Mouse (Mus musculus): ENCODE results near the gene Lgr4.
A peak's percentile ranks its signal among the peaks of the same experiment; 100 is the strongest.

Lgr4 gene

DNA sequence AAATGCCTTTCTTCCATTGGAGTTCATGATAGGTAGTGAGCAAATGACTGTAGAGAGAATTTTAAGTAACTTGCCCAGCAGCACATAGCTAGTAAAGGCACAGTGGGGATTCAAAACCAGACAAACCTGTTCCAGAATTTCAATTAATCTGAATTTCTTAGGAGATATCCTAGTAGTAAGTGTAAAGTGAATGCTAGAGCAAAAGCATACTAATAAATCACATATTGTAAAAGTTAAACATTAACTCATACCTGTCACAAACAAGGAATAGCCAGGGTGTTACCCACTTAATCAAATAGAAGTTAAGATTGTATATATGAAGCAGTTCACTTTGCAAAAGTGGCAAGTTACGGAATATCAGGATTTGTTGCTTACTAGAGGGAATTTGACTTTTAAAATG lies 74.3 kb downstream of the Lgr4 start:
- H3K27me3 ChIP-seq (ENCODE audit: control insufficient read depth, insufficient read depth, low read length, poor library complexity, severe bottlenecking), result no peaks in the 10 kb centered on the region
- no peaks in the 10 kb centered on the region for H3K36me3 ChIP-seq (ENCODE audit: control insufficient read depth, insufficient read depth, low read length, poor library complexity, severe bottlenecking)
- DNase-seq (ENCODE audit: low read depth, low spot score), result no peak

DNA sequence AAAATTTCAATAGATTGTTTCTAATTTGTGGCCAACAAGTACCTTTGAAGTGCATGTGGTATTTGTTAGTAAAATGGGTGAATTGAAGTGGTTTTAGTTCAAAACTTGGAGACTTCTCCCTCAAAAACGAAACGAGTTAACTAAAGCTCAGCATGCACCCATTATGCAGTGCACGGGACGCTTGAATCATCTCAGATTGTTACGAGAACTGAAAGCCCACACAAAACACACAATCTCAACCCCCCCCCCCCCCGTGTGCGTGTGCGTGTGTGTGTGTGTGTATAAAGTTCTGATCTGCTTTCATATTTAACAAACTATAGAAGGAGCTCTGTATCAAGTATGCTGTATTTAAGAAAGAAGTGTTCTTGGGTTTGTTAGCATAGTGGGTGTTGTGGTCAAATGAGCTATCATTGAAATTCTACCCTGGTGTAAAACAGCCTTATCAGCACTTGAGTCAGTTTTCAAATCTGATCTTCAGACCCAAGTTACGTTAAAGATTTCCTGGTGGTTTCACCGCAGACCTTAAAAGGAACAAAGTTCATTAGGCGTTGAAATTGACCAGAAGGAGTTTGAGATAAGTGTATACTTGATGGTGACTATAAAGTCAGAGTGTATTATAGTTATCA lies 75.1 kb downstream of the Lgr4 start:
- no peak for DNase-seq (ENCODE audit: low read depth, low spot score)
- Histone ChIP-seq H3K36me3 (ENCODE audit: control insufficient read depth, insufficient read depth, low read length, poor library complexity, severe bottlenecking) (no peaks in the 10 kb centered on the region), H3K27me3 (ENCODE audit: control insufficient read depth, insufficient read depth, low read length, poor library complexity, severe bottlenecking) (no peaks in the 10 kb centered on the region)

DNA sequence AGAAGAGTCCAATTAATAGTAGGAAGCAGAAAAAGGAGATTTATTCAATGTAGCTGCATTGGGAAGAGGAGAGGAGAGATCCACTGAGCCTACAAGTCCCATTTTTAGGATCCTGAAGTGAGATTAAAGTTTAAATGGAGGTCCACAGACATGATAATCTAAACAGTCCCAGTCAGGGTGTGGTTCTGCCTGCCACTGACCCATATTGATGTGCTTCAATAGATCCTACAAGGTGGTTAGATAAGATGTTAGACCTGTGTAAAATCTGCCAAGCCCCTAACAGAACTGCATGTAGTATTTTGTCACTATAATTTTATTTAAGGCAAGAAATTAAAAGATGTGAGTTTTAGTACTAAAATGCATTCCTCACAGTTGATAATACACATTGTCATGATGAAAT lies 76.0 kb downstream of the Lgr4 start:
- Histone ChIP-seq H3K36me3 (ENCODE audit: control insufficient read depth, insufficient read depth, low read length, poor library complexity, severe bottlenecking) (no peaks in the 10 kb centered on the region), H3K27me3 (ENCODE audit: control insufficient read depth, insufficient read depth, low read length, poor library complexity, severe bottlenecking) (no peaks in the 10 kb centered on the region)
- no peak for DNase-seq (ENCODE audit: low read depth, low spot score)

DNA sequence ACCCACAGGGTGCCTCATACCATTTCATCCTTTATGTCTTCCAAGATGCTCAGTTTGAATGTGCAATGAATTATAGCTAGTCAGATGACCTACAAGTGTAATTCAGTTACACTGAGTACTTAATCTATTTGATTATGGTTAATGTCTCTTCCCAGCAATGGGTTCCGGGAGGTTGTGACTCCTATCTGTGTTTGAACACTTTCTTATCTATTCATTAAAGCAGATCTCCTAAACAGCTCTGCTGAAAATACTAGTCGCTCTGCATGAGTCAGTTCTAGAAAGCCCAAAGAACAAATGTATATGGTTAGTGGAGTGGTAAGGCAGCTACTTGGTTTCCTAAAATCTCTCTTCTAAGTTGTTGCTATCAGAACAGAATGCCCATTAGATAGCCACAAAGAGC lies 77.6 kb downstream of the Lgr4 start:
- H3K36me3 ChIP-seq (ENCODE audit: control insufficient read depth, insufficient read depth, low read length, poor library complexity, severe bottlenecking), result no peaks in the 10 kb centered on the region
- DNase-seq (ENCODE audit: low read depth, low spot score), result no peak
- H3K27me3 ChIP-seq (ENCODE audit: control insufficient read depth, insufficient read depth, low read length, poor library complexity, severe bottlenecking), result no peaks in the 10 kb centered on the region

DNA sequence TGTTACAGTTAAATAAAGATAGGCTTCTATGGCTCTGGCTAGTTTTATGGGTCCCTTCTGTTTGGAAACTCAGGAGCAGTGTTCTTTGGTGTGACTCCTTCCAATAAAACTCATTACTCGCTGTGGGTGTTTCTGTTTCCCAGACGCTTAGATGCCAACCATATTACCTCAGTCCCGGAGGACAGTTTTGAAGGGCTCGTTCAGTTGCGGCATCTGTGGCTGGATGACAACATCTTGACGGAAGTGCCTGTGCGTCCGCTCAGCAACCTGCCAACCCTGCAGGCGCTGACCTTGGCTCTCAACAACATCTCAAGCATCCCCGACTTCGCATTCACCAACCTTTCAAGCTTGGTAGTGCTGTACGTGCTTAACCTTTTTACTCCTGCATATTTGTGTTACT lies 79.0 kb downstream of the Lgr4 start:
- no peaks in the 10 kb centered on the region for H3K36me3 ChIP-seq (ENCODE audit: control insufficient read depth, insufficient read depth, low read length, poor library complexity, severe bottlenecking)
- no peaks in the 10 kb centered on the region for H3K27me3 ChIP-seq (ENCODE audit: control insufficient read depth, insufficient read depth, low read length, poor library complexity, severe bottlenecking)
- no peak for DNase-seq (ENCODE audit: low read depth, low spot score)

DNA sequence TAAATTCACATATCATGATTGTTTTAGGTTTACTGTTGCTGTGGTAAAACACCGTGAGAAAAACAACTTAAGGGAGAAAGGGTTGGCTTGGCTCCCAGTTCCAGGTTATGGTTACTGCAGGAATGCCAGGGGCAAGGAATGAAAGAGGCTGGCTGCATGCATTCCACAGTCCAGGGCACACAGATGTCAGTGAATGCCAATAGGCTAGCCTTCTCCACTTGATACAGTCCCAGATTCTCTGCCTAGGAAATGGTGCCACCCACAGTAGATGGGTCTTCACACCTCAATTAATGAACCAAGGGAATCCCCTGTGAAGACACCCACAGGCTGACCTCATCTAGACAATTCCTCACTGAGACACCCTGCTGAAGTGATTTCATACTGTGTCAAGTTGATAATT lies 87.2 kb downstream of the Lgr4 start:
- DNase-seq (ENCODE audit: low read depth, low spot score), result no peak
- H3K36me3 ChIP-seq (ENCODE audit: control insufficient read depth, insufficient read depth, low read length, poor library complexity, severe bottlenecking), result no peaks in the 10 kb centered on the region

DNA sequence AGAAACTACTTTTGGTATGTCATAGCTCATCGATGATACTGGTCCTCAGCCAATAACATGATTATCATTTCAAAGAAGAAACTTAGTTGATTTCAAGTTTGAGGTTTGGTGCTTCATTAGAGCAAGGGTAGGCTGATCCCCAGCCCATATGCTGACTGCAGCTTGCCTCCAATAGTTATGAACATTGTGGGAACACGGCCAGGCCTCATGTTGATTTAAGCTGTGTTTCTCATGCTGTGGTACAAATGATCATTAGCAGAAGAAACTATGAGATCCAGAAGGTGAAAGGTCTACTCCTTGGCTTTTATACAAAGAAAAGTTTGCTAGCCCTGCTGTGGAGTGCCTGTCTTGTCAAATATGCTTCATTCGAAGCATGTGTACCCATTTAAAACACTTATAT lies 87.7 kb downstream of the Lgr4 start:
- H3K27me3 ChIP-seq (ENCODE audit: control insufficient read depth, insufficient read depth, low read length, poor library complexity, severe bottlenecking), result no peaks in the 10 kb centered on the region
- H3K36me3 ChIP-seq (ENCODE audit: control insufficient read depth, insufficient read depth, low read length, poor library complexity, severe bottlenecking), result no peaks in the 10 kb centered on the region
- DNase-seq (ENCODE audit: low read depth, low spot score), result no peak

More for the DNA sequence above, 87.2 kb downstream of the Lgr4 start:
- no peaks in the 10 kb centered on the region for H3K27me3 ChIP-seq (ENCODE audit: control insufficient read depth, insufficient read depth, low read length, poor library complexity, severe bottlenecking)

DNA sequence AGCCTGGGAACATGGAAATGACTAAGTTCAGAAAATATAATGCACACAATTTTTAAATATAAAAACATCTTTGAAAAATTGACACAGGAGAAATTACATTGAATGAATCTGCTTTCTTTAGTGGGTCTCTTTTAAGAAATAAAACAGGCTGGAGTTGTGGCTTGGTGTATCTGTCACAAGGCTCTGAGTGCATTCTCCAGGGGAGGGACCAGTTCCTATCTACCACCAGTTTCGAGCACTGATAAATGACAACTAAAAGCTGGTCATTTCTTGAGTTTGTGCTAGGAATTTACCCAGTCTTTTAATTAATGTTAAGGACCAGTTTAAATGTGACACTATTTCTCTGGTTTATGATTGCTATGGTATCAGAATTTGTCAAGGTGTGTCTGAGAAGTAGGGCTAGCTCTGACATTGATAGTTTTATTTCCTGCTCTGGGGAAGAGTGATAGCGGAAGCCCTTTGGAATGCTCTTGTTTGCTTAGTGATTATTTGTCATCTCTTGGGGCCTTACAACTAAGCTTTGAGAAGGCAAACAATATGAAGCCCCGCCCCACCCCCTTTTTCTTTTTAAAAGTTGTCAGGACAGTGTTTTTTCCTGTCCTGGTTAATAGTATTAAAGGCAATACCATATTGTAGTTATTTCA lies 88.3 kb downstream of the Lgr4 start:
- Histone ChIP-seq H3K36me3 (ENCODE audit: control insufficient read depth, insufficient read depth, low read length, poor library complexity, severe bottlenecking) (no peaks in the 10 kb centered on the region), H3K27me3 (ENCODE audit: control insufficient read depth, insufficient read depth, low read length, poor library complexity, severe bottlenecking) (no peaks in the 10 kb centered on the region)
- DNase-seq (ENCODE audit: low read depth, low spot score), result no peak

DNA sequence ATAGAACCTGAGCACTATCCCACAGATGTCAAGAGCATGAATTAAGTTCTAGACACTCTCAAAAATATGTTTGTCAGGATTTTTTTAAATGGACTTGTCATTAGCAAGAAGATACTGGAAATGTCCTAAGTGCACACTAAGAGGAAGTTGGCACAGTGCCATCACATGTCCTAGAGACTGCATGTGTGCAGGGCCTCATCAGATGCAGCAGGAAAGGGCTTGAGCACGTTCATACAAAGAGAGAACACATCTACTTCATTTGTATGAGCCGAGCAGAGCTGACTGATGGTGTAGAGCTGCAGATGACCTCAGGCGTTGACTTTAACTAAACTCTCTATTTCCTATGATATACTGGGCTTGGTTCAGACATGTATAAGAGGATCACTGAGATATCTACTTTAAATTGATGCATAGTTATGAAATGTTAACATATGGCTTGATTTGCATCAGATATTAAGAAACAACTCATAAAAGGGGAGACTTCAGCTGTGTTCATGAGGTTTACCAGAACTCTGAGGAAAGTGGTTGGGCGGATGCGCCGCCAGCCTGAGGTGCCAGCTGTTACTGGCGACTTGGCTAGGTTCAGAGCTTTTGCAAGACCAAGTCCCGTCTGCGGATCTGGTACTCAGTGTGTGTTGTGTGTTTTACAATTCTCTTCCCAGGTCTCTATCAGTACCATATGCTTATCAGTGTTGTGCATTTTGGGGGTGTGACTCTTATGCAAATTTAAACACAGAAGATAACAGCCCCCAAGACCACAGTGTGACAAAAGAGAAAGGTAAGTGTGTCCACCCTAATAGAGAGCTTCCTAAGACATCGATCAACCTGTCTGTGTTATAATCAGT lies 90.2 kb downstream of the Lgr4 start:
- peak; percentile 4 for DNase-seq (ENCODE audit: low read depth, low spot score)
- Histone ChIP-seq H3K27me3 (ENCODE audit: control insufficient read depth, insufficient read depth, low read length, poor library complexity, severe bottlenecking) (no peaks in the 10 kb centered on the region), H3K36me3 (ENCODE audit: control insufficient read depth, insufficient read depth, low read length, poor library complexity, severe bottlenecking) (no peaks in the 10 kb centered on the region)

DNA sequence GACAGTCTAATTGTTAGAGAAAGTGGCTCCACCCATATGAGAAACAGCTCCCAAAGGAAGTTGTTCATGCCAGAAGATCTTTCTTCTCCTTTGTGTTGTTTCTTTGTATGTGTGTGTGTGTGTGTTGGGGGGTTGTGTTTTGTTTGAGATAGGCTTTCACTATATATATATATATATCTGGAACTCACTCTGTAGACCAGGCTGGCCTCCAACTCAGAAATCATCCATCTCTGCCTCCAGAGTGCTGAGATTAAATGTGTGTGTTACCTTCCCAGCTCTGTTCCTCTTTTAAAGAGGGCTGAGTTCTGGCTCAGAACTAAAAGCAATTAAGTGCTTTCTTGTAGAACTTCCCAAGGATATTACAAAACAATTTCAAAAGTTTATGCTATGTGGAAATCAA lies 92.0 kb downstream of the Lgr4 start:
- no peaks in the 10 kb centered on the region for H3K36me3 ChIP-seq (ENCODE audit: control insufficient read depth, insufficient read depth, low read length, poor library complexity, severe bottlenecking)
- DNase-seq (ENCODE audit: low read depth, low spot score), result no peak
- no peaks in the 10 kb centered on the region for H3K27me3 ChIP-seq (ENCODE audit: control insufficient read depth, insufficient read depth, low read length, poor library complexity, severe bottlenecking)

DNA sequence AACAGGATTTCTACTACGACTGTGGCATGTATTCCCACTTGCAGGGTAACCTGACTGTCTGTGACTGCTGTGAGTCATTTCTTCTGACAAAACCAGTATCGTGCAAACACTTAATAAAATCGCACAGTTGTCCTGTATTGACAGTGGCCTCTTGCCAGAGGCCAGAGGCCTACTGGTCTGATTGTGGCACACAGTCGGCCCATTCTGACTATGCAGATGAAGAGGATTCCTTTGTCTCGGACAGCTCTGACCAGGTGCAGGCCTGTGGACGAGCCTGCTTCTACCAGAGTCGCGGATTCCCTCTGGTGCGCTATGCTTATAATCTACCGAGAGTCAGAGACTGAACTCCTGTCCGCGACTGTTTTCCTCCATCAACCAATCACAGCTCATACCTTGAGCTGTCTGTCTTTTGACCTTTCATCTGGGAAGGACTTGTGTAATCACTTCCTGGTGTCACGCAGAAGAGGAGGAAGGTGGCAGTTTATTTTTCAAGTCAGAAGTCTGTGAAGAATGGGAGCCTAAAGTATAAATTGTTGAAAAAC lies 94.8 kb downstream of the Lgr4 start:
- Histone ChIP-seq H3K36me3 (ENCODE audit: control insufficient read depth, insufficient read depth, low read length, poor library complexity, severe bottlenecking) (no peaks in the 10 kb centered on the region), H3K27me3 (ENCODE audit: control insufficient read depth, insufficient read depth, low read length, poor library complexity, severe bottlenecking) (no peaks in the 10 kb centered on the region)
- no peak for DNase-seq (ENCODE audit: low read depth, low spot score)

DNA sequence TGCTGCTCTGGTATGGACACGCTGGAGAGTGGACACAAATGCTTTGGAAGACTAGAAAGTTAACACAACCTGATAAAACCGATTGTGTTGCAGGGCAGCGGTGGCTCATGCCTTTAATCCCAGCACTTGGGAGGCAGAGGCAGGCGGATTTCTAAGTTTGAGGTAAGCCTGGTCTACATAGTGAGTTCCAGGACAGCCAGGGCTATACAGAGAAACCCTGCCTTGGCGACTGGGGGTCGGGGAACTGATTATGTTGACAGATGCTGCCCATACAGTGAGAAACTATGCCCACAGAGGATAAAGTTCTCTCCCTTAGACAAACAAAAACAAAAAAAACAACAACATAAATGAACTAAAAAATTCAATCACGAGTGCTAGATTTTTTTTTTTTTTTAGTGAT lies 99.6 kb downstream of the Lgr4 start:
- no peaks in the 10 kb centered on the region for H3K36me3 ChIP-seq (ENCODE audit: control insufficient read depth, insufficient read depth, low read length, poor library complexity, severe bottlenecking)
- H3K27me3 ChIP-seq (ENCODE audit: control insufficient read depth, insufficient read depth, low read length, poor library complexity, severe bottlenecking), result no peaks in the 10 kb centered on the region
- DNase-seq (ENCODE audit: low read depth, low spot score), result no peak

DNA sequence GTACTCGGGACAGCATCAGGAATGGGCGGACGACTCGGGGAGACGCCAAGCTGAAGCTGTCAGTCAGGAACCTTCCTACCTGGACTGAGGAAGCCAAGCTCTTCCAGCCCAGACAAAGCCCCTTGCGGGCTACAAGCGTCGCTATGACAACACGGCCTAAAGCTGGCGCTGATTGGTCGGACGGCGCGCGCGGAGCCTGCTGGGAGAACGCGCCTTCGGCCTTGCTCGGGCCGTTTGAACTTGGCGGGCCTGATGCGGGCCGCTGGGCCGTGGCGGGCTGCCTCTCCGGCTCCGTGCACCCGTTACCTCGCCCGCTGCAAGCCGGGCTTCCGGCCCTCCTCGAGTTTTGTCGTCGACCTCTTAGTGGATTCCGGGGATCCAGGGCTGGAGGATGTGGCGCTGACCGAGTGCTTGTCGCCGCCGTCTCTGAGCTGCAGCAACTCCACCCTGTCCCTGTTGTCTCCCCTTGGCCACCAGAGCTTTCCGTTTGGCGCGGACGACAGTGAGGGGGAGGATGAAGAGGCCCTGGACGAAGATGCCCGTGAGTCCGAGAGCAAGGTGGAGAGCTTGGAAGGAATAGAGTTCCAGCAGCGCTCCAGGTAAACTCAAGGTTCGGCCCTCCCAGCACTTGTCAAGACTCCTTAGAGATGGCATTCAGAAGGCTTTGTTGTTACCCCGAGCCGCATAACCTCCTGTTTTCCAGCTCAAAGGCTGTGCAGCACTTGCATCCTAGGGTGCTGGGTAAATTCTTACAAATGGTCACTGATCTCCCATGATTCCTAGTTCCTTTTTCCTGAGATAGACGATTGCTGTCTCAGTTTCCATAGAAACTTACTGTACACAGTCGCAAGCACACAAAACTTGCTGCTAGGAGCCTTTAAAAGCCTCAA lies 100.4 kb downstream of the Lgr4 start, which contains the start of gene Ccdc34:
Gene Ccdc34 (plus strand): TSS at position 202 of the 890 bp plus-strand sequence.
- DNase-seq (ENCODE audit: low read depth, low spot score), result peak; percentile 91
- no peaks in the 10 kb centered on the region for H3K27me3 ChIP-seq (ENCODE audit: control insufficient read depth, insufficient read depth, low read length, poor library complexity, severe bottlenecking)
- H3K36me3 ChIP-seq (ENCODE audit: control insufficient read depth, insufficient read depth, low read length, poor library complexity, severe bottlenecking), result no peaks in the 10 kb centered on the region

DNA sequence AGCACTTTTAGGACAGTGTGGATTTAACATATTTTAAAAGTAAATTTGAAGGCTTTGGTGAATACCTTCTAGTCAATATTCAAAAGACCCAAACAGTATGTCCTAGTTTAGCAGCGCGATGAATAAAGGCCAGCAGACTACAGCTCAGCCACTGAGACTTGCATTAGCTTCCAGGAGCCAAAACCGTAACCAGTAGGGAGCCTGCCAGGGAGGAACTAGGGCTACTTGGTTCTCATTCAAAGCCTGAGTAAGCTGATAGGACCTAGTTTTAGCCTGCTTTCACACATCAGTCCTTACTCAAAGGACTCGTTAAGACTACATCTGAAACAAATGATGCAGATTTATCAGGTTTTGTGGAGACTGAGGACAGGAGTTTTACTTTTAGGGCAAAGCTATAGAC lies 102.2 kb downstream of the Lgr4 start:
- H3K36me3 ChIP-seq (ENCODE audit: control insufficient read depth, insufficient read depth, low read length, poor library complexity, severe bottlenecking), result no peaks in the 10 kb centered on the region
- DNase-seq (ENCODE audit: low read depth, low spot score), result no peak
- no peaks in the 10 kb centered on the region for H3K27me3 ChIP-seq (ENCODE audit: control insufficient read depth, insufficient read depth, low read length, poor library complexity, severe bottlenecking)

Measured in splenic B cell, adult 2 months (primary cell).